Mouse (Mus musculus) thymus, adult 2 months (tissue): Measurements from ENCODE around the gene G6pc.

ENCODE experiments used
- CTCF ChIP-seq: fragments of 200-500 bp; IDR thresholded peaks from 2 replicates; pipeline ENCODE4 v1.5.1; 2012; ENCODE audit warnings: mild to moderate bottlenecking, control low read depth, low read length, moderate library complexity, borderline replicate concordance; ENCODE audit not compliant: control insufficient read depth, poor library complexity, insufficient read depth; ENCODE audit errors: extremely low read depth
- POLR2A ChIP-seq: fragments of 200-500 bp; IDR thresholded peaks from 2 replicates; pipeline ENCODE4 v1.6.1; 2012; ENCODE audit warnings: mild to moderate bottlenecking, low read length, control low read depth, moderate library complexity; ENCODE audit not compliant: control insufficient read depth, poor library complexity, insufficient read depth; ENCODE audit errors: extremely low read depth

- TF ChIP-seq CTCF (no peak), POLR2A (no peak)
These were observed 14.5 kb downstream of the G6pc start for GRCm38 (mm10) chr11:101381817-101382216.
